Mouse (Mus musculus) megakaryocyte, embryonic 14.5 days (primary cell): ENCODE measurements around the gene Prg2. TPM values are rescaled to one million over a fixed set of nuclear protein-coding genes. Genes with fewer than 3 reads are reported as not detected.

Source experiments
- H3K27me3 ChIP-seq: replicated peaks from 2 replicates; pipeline ENCODE3; 2012; ENCODE audit warnings: inconsistent platforms
- H3K36me3 ChIP-seq: replicated peaks from 2 replicates; pipeline ENCODE3; 2012; ENCODE audit warnings: low read length, inconsistent platforms, mixed read lengths
- H3K4me1 ChIP-seq: 2 replicates; pipeline ENCODE4 v1.6.1; 2012; ENCODE audit warnings: inconsistent platforms
- H3K4me3 ChIP-seq: replicated peaks from 2 replicates; pipeline ENCODE3; 2012; ENCODE audit warnings: moderate library complexity, mild to moderate bottlenecking, inconsistent platforms
- H3K9me3 ChIP-seq: 2 replicates; pipeline ENCODE4 v1.6.1; 2012; ENCODE audit warnings: inconsistent platforms
- FLI1 ChIP-seq: IDR thresholded peaks from 2 replicates; pipeline ENCODE4 v1.6.1; 2012; ENCODE audit warnings: low read length, inconsistent platforms, mixed read lengths
- GATA1 ChIP-seq: IDR thresholded peaks from 3 replicates; pipeline ENCODE4 v1.6.1; 2012; ENCODE audit warnings: mixed read lengths, low read length, inconsistent platforms, borderline replicate concordance
- polyA plus RNA-seq: library from polyadenylated mRNA; stranded (reverse); fragments of >175 nt; gene quantifications from 2 replicates; pipeline ENCODE4 v1.2.3, GENCODE M21; 2012; ENCODE audit warnings: low replicate concordance; ENCODE audit not compliant: insufficient read depth

The Prg2 gene
- polyA plus RNA-seq, 1 experiment = 2.5 TPM

DNA sequence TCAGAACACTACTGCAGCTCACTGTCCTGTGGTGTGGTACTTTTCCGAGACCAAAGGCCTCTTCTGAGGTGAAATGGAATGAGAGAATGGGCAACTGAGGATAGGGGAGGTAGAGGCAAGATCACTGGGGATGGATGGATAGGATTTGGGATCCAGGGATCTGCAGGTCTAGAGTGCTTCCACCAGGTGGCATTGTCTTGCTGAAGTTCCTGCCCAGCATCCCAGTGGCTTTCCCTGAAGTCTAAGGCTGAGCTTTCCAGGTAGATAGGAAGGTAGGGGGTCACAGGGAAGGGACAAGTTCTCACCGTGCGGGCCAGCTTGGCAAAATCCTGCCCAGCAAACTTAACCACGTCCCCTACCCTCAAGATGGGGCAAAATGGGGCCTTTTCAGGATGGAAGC lies 41.8 kb downstream of the Prg2 start:
- no peak overlapping the region for H3K4me3 ChIP-seq
- peaks cover 60% of the 10 kb centered on the region for H3K27me3 ChIP-seq
- no peak for TF ChIP-seq GATA1
- no peak for TF ChIP-seq FLI1
- peaks cover 14% of the 10 kb centered on the region for H3K9me3 ChIP-seq
- H3K36me3 ChIP-seq = no peaks in the 10 kb centered on the region
- peaks cover 10% of the 10 kb centered on the region; the same call in 1 of the 2 replicates for H3K4me1 ChIP-seq

DNA sequence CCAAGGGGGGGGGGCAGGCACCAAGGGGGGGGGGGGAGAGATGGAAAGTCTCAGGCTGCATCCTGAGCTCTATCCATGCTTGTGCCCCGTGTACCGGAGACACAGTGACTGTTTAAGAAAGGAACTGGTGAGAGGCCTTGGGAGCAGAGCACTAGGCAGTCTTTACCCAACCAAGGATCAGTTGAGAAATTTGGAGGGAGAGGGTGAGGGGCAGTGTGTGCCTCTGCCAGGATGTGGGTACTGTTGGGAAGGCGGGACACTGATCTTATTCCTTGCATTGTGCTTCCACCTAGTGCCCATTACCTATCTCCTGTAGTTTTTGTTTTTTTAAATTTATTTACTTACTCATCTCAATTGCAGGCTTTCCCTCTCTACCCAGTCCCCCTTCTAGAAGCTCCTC lies 45.9 kb downstream of the Prg2 start:
- Histone ChIP-seq H3K4me1 (peaks cover 24% of the 10 kb centered on the region), H3K4me3 (no peak overlapping the region), H3K36me3 (no peaks in the 10 kb centered on the region), H3K27me3 (peaks cover 89% of the 10 kb centered on the region), H3K9me3 (no peaks in the 10 kb centered on the region)
- TF ChIP-seq GATA1 = no peak
- no peak for TF ChIP-seq FLI1

DNA sequence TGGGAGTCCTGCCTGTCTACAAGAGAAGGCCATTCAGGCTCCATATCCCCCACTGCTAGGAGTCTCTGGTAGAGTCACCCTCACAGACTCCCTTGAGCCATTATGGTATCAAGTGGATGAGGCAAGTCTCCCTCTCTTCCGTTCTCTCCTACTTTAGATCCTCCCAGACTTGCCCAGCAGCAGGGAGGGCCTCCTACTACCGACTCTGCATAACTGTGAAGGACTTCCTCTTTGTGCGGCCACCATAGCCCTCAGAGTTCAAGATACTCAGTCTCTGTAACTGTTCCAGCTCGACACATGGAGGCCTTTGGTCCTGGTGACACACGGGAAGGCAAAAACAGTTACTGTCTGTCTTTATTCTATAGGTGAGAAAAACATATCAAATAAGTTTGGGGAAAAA lies 47.0 kb downstream of the Prg2 start:
- peaks cover 86% of the 10 kb centered on the region for H3K27me3 ChIP-seq
- no peak overlapping the region for H3K4me3 ChIP-seq
- H3K36me3 ChIP-seq = no peaks in the 10 kb centered on the region
- no peaks in the 10 kb centered on the region for H3K9me3 ChIP-seq
- TF ChIP-seq GATA1 (no peak), FLI1 (no peak)
- H3K4me1 ChIP-seq = peaks cover 24% of the 10 kb centered on the region

GRCm38 (mm10) chr2:85029897-85030296 lies 49.6 kb downstream of the Prg2 start:
- Histone ChIP-seq H3K27me3 (peaks cover 84% of the 10 kb centered on the region), H3K9me3 (no peaks in the 10 kb centered on the region), H3K36me3 (no peaks in the 10 kb centered on the region), H3K4me1 (peaks cover 41% of the 10 kb centered on the region), H3K4me3 (no peak overlapping the region)
- TF ChIP-seq FLI1 (no peak), GATA1 (no peak)

DNA sequence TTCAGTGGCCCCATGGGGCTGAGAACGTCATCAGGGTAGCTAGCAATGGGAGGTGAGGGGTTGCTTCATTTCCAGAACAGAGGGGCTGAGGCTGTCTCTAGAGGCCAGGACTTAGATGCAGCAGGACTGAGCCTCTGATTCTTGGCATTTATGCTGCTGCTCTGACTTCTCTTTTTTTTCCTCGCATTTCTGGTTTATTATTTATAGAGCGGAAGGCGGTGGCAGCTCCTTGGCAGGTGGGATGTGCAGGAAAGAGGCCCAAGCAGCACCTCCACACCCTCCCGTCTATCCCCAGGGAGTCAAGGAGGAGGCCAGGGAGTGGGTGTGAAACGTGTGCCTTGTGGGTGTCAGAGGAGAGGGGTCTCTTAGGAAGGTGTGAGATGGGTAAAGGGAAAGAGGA lies 50.7 kb downstream of the Prg2 start:
- H3K27me3 ChIP-seq = peaks cover 89% of the 10 kb centered on the region
- H3K4me1 ChIP-seq = peaks cover 52% of the 10 kb centered on the region
- no peak overlapping the region for H3K4me3 ChIP-seq
- TF ChIP-seq FLI1 (no peak), GATA1 (no peak)
- H3K36me3 ChIP-seq = no peaks in the 10 kb centered on the region
- no peaks in the 10 kb centered on the region for H3K9me3 ChIP-seq

- H3K27me3 ChIP-seq = peaks cover 70% of the 10 kb centered on the region
- no peaks in the 10 kb centered on the region for H3K36me3 ChIP-seq
- H3K4me1 ChIP-seq = peaks cover 56% of the 10 kb centered on the region
- no peaks in the 10 kb centered on the region for H3K9me3 ChIP-seq
- no peak overlapping the region for H3K4me3 ChIP-seq
- TF ChIP-seq GATA1 (no peak), FLI1 (no peak)
Measured at GRCm38 (mm10) chr2:85033121-85033520, 52.9 kb downstream of the Prg2 start.

Other genes starting within 250 kb of the Prg2 start
- gene Ypel4, start 246.4 kb upstream of the Prg2 start, polyA plus RNA-seq = 2.6 and 2.9 TPM in 2 replicates
- 3.0 TPM in 1 of 2 replicates, not detected in the other for gene Gm19426, start 236.8 kb upstream of the Prg2 start, polyA plus RNA-seq
- gene Serping1, start 205.0 kb upstream of the Prg2 start, polyA plus RNA-seq = not detected in 2 replicates
- gene Ube2l6, start 181.6 kb upstream of the Prg2 start, polyA plus RNA-seq = 4.4 and 5.9 TPM in 2 replicates
- gene Smtnl1, start 157.8 kb upstream of the Prg2 start, polyA plus RNA-seq = 0.07 TPM in 1 of 2 replicates, not detected in the other
- gene Timm10, start 153.5 kb upstream of the Prg2 start, polyA plus RNA-seq = 9.7 TPM in 1 of 2 replicates, not detected in the other
- gene Slc43a1, start 141.6 kb upstream of the Prg2 start, polyA plus RNA-seq = 1.8 and 5.0 TPM in 2 replicates
- 2.7 and 8.4 TPM in 2 replicates for gene Rtn4rl2, start 93.8 kb upstream of the Prg2 start, polyA plus RNA-seq
- gene Slc43a3, start 43.9 kb upstream of the Prg2 start, polyA plus RNA-seq = 4.4 and 9.1 TPM in 2 replicates
- gene Prg3, start 7.8 kb downstream of the Prg2 start, polyA plus RNA-seq = 1.8 TPM in 1 of 2 replicates, not detected in the other
- gene Ssrp1, start 56.8 kb downstream of the Prg2 start, polyA plus RNA-seq = 9.9 and 23.0 TPM in 2 replicates
- gene P2rx3, start 57.0 kb downstream of the Prg2 start, polyA plus RNA-seq = not detected in 2 replicates
- gene Tnks1bp1, start 67.6 kb downstream of the Prg2 start, polyA plus RNA-seq = 0.72 TPM in 1 of 2 replicates, not detected in the other
- not detected in 2 replicates for gene Aplnr, start 155.8 kb downstream of the Prg2 start, polyA plus RNA-seq
- not detected in 2 replicates for gene Lrrc55, start 216.7 kb downstream of the Prg2 start, polyA plus RNA-seq